Mouse (Mus musculus): ENCODE results near the gene Nup214. TPM values are rescaled to one million over a fixed set of nuclear protein-coding genes. Genes with fewer than 3 reads are reported as not detected.

The Nup214 gene
- polyA plus RNA-seq, 1 experiment from 2014 or later, result 71.9 TPM

DNA sequence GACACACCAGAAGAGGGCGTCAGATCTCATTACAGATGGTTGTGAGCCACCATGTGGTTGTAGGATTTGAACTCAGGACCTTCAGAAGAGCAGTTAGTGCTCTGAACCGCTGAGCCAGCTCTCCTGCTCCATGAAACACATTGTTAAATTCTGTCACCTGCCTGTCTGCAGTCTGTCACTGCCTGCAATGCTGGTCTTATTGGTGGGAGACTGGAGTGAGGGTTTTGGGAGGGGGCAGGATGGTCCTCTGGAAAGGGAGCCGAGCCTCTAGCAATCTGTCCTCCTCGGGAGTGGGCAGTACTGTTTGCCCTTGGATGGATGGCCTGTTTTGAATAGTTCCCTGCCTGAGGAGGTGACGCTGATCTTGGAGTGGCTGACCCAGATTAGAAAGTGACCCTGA lies 69.6 kb downstream of the Nup214 start:
- H3K27me3 ChIP-seq, result no peaks in the 10 kb centered on the region
- no peak overlapping the region for H3K4me3 ChIP-seq (replicated peaks)
- no peak overlapping the region for H3K9ac ChIP-seq
- no peak for DNase-seq
- H3K36me3 ChIP-seq, result peaks cover 95% of the 10 kb centered on the region
- 64% methylated on average over 5 of the region's 5 CpGs for WGBS (ENCODE audit: insufficient replicate concordance)
- no peak overlapping the region for H3K4me2 ChIP-seq
- H3K27ac ChIP-seq, result no peak overlapping the region
- no peaks in the 10 kb centered on the region for H3K9me3 ChIP-seq (replicated peaks)
- ATAC-seq (ENCODE audit: low read depth), result no peak
- no peaks in the 10 kb centered on the region for H3K4me1 ChIP-seq (replicated peaks)

DNA sequence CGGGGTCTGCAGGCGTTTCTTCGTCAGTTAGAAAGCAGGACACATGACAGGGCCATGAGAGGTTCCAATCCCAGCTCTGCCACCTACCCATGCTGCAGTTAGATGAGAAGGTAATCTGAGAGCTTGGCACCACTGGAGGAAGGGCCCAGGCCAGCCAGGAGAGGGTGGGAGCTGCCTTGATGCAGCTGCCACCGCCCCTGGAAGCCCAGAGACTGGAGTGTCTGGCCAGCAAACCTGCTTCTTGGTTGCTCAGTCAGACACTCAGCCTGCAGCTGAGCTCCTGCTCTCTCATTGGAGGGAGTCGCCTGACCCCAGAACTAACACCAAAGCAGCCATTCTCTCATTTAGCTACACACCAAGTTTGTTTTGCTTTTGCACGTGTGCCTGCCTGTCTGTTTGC lies 71.1 kb downstream of the Nup214 start:
- H3K36me3 ChIP-seq, result peaks cover 94% of the 10 kb centered on the region
- no peak overlapping the region for H3K27ac ChIP-seq
- 81% methylated on average over 6 of the region's 6 CpGs for WGBS (ENCODE audit: insufficient replicate concordance)
- H3K9me3 ChIP-seq (replicated peaks), result no peaks in the 10 kb centered on the region
- no peaks in the 10 kb centered on the region for H3K4me1 ChIP-seq (replicated peaks)
- H3K27me3 ChIP-seq, result no peaks in the 10 kb centered on the region
- H3K4me2 ChIP-seq, result no peak overlapping the region
- no peak overlapping the region for H3K4me3 ChIP-seq (replicated peaks)
- no peak for DNase-seq
- ATAC-seq (ENCODE audit: low read depth), result no peak
- H3K9ac ChIP-seq, result no peak overlapping the region

DNA sequence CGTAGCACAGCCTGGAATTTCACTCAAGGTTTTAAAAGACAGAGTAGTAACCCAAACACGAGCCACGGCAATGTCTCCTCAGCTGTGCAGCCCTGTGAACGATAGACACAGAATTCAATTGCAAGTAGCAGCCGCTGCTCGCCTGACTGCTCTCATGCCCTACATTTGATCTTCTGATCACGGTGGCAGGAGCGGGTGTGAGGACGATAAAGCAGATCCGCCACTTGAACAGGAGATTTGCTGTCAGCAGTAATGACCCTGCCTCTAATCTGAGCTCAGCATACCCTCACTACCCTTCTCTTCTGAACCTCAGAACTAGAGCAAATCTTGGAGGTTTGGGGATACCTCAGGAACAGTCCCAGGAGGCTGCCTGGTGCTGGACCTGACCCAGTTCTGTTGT lies 71.8 kb downstream of the Nup214 start:
- ATAC-seq (ENCODE audit: low read depth) (no peak), DNase-seq (no peak)
- Histone ChIP-seq H3K27ac (no peak overlapping the region), H3K9ac (no peak overlapping the region), H3K4me2 (no peak overlapping the region), H3K9me3 (replicated peaks) (no peaks in the 10 kb centered on the region), H3K36me3 (peaks cover 94% of the 10 kb centered on the region), H3K27me3 (no peaks in the 10 kb centered on the region), H3K4me1 (replicated peaks) (no peaks in the 10 kb centered on the region), H3K4me3 (replicated peaks) (no peak overlapping the region)
- WGBS (ENCODE audit: insufficient replicate concordance), result 83% methylated on average over 10 of the region's 10 CpGs

DNA sequence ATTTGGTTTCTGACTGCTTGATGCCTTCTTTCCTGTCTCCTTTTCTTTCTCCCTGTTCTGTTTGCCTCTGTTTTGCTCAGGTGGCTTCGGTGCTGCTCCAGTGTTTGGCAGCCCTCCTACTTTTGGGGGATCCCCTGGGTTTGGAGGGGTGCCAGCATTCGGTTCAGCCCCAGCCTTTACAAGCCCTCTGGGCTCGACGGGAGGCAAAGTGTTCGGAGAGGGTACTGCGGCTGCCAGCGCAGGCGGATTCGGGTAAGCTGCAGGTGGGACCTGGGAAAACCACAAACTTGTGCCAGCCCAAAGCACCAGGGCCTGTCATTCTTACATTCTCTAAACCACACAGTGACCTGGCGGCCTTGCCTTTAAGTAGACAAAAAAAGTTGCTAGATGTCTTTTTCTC lies 73.1 kb downstream of the Nup214 start:
- ATAC-seq (ENCODE audit: low read depth) (no peak), DNase-seq (no peak)
- WGBS (ENCODE audit: insufficient replicate concordance), result 92% methylated on average over 10 of the region's 10 CpGs
- no peak overlapping the region for H3K9ac ChIP-seq
- H3K4me2 ChIP-seq, result no peak overlapping the region
- no peak overlapping the region for H3K4me3 ChIP-seq (replicated peaks)
- H3K27ac ChIP-seq, result no peak overlapping the region
- H3K36me3 ChIP-seq, result peaks cover 95% of the 10 kb centered on the region
- H3K27me3 ChIP-seq, result no peaks in the 10 kb centered on the region
- no peaks in the 10 kb centered on the region for H3K4me1 ChIP-seq (replicated peaks)
- H3K9me3 ChIP-seq (replicated peaks), result no peaks in the 10 kb centered on the region

DNA sequence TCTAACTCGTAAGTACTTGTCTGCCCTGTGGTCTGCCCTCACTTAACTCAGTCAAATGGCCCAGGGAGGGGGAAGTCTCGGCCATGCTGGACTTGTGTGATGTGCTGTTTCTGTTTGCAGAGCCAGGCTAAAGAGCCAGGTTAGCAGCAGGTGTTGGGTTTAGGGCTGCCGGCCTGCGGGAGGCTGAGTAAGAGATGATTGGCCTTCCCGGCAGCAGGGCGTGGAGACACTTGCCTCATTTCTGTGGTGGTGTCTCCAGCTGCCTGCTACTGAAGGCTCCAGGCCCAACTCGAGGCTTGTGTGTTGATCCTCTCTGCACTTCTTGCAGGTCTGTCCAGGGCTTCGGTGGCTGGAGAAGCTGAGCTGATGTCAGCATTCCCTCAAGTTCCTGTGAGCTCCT lies 77.6 kb downstream of the Nup214 start:
- Histone ChIP-seq H3K4me2 (no peak overlapping the region), H3K27ac (no peak overlapping the region), H3K9me3 (replicated peaks) (no peaks in the 10 kb centered on the region), H3K4me1 (replicated peaks) (peaks cover 16% of the 10 kb centered on the region), H3K4me3 (replicated peaks) (no peak overlapping the region), H3K27me3 (no peaks in the 10 kb centered on the region), H3K9ac (no peak overlapping the region), H3K36me3 (peaks cover 65% of the 10 kb centered on the region)
- DNase-seq (no peak), ATAC-seq (ENCODE audit: low read depth) (no peak)
- WGBS (ENCODE audit: insufficient replicate concordance), result 84% methylated on average over 8 of the region's 8 CpGs

DNA sequence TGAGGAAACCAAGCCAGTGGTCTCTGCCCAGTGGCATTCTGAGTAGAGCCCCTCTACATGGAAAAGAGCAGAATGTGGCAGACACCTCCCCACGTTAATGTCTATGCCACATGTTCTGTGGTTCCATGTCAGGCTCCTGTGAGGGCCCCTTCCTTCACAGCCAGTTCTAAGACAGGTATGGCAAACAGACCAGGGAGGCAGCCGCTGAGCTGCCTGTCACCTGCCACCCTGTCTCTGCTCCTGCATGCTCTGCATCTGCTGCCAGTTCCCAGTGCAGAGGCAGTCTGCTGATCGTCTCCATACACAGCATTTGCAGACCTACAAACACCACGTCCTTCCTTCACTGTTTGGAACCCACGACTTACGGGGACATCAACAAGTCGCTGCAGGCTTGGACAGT lies 78.2 kb downstream of the Nup214 start:
- peaks cover 22% of the 10 kb centered on the region for H3K4me1 ChIP-seq (replicated peaks)
- no peaks in the 10 kb centered on the region for H3K27me3 ChIP-seq
- ATAC-seq (ENCODE audit: low read depth), result no peak
- H3K9me3 ChIP-seq (replicated peaks), result no peaks in the 10 kb centered on the region
- no peak overlapping the region for H3K4me2 ChIP-seq
- H3K27ac ChIP-seq, result no peak overlapping the region
- no peak overlapping the region for H3K4me3 ChIP-seq (replicated peaks)
- WGBS (ENCODE audit: insufficient replicate concordance), result 84% methylated on average over 7 of the region's 7 CpGs
- H3K36me3 ChIP-seq, result peaks cover 59% of the 10 kb centered on the region
- DNase-seq, result no peak
- no peak overlapping the region for H3K9ac ChIP-seq

DNA sequence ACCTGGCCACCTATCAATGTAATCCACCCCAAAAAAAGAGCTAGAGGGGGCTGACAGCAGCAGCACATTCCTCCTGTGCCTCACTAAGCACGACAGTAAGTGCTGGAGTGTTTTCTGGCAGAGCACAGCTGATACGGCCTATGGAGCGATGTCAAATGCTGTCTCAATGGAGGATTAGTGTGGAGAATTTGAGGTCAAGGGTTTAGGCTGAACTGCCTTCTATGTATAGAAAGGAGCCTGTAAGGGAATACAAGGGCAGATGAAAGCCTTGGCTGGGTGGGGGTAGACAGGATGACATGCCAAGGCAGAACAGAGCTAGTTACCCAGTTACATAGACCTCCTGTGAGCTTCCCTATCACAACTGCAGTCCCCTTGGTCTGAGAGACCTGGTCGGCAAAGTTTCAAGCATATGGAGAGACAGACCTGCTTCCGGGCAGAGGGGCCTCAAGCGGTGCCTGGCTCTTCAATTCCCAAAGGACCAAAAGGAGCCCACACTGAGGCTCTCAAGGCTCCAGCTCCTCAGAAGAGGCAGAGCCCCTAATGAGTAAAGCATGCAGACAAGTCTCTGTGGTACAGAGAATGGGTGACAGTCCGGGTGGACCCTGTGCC lies 81.2 kb downstream of the Nup214 start:
- H3K4me1 ChIP-seq (replicated peaks), result peaks cover 50% of the 10 kb centered on the region
- 79% methylated on average over 7 of the region's 7 CpGs for WGBS (ENCODE audit: insufficient replicate concordance)

DNA sequence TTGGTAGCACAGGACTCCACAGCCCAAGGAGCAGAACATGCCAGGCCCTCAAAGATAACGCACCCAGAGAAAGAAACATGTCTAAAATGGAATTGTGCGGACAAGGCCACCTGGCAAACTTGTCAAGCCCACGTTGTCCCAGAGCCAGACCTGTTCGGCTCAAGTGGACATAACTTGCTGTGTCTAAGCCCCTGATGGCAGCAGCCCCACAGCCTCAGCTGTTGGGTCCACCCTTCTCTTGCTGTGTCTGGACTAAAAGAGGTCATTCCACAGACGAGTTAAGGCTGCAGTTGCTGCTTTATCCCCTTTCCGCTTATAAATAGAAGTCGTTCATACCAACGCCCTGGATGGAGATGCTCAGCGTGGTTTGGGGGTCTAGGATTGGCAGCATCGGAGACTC lies 82.3 kb downstream of the Nup214 start:
- Histone ChIP-seq H3K27me3 (no peaks in the 10 kb centered on the region), H3K4me1 (replicated peaks) (peaks cover 61% of the 10 kb centered on the region), H3K4me2 (no peak overlapping the region), H3K27ac (0 out of 2 replicates have a peak overlapping the region, but pooled peaks have one; percentile 63), H3K4me3 (replicated peaks) (no peak overlapping the region), H3K9ac (no peak overlapping the region), H3K36me3 (peaks cover 19% of the 10 kb centered on the region), H3K9me3 (replicated peaks) (no peaks in the 10 kb centered on the region)
- DNase-seq (no peak), ATAC-seq (ENCODE audit: low read depth) (no peak)
- WGBS (ENCODE audit: insufficient replicate concordance), result 84% methylated on average over 10 of the region's 10 CpGs

More for the DNA sequence above, 81.2 kb downstream of the Nup214 start:
- Histone ChIP-seq H3K27me3 (no peaks in the 10 kb centered on the region), H3K4me3 (replicated peaks) (no peak overlapping the region), H3K4me2 (no peak overlapping the region), H3K36me3 (peaks cover 30% of the 10 kb centered on the region), H3K9ac (no peak overlapping the region), H3K9me3 (replicated peaks) (no peaks in the 10 kb centered on the region), H3K27ac (0 out of 2 replicates have a peak overlapping the region, but pooled peaks have one; percentile 36)
- ATAC-seq (ENCODE audit: low read depth), result no peak
- no peak for DNase-seq

DNA sequence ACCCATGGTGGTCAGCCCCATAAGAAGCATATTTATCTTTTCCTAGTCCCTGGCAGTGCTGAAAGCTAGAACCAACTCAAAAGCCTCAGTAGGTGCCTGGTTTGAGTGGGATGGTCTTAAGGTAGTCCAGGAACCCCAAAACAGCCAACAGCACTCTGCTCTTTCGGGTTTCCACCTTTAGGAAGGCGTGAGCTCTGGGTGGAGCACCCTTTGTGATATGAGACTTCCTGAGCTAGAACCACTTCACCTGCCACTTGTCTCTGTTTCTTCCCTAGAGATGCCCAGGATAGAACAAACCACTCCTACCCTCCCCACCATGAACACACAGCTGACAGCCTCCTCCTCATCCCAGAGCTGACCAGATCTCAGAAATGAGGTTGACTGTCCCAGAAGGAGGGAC lies 83.1 kb downstream of the Nup214 start:
- no peak for DNase-seq
- no peak overlapping the region for H3K4me3 ChIP-seq (replicated peaks)
- no peaks in the 10 kb centered on the region for H3K27me3 ChIP-seq
- no peak overlapping the region; the same call in 1 of the 2 replicates for H3K9ac ChIP-seq
- no peaks in the 10 kb centered on the region for H3K9me3 ChIP-seq (replicated peaks)
- no peak overlapping the region for H3K4me2 ChIP-seq
- H3K36me3 ChIP-seq, result peaks cover 11% of the 10 kb centered on the region
- WGBS (ENCODE audit: insufficient replicate concordance), result 20% methylated on average over 2 of the region's 2 CpGs
- ATAC-seq (ENCODE audit: low read depth), result no peak
- peaks cover 69% of the 10 kb centered on the region for H3K4me1 ChIP-seq (replicated peaks)
- peak overlapping the region; percentile 63; the same call in 1 of the 2 replicates for H3K27ac ChIP-seq

DNA sequence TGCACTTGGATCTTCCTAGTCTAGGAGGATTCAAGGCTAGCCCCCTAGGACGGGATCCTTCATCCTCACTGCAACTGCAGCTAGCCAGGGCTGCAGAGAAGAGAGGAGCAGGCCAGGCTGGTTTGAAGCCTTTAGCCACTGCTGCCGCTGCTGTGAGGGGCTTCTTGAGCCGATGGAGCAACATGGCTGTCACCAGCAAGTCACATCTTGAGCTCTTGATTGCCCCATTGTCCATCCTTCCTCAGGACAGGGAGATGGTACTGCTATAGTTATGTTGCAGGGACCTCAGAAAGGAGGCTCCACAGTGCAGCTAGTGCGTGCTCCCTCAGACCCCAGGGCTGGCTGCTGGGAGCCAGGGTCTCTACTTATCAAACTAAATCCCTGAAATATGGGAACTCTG lies 83.6 kb downstream of the Nup214 start:
- Histone ChIP-seq H3K4me2 (no peak overlapping the region), H3K27me3 (no peaks in the 10 kb centered on the region), H3K4me3 (replicated peaks) (no peak overlapping the region), H3K9me3 (replicated peaks) (no peaks in the 10 kb centered on the region), H3K4me1 (replicated peaks) (peaks cover 74% of the 10 kb centered on the region), H3K27ac (peak overlapping the region; percentile 63; the same call in 1 of the 2 replicates), H3K36me3 (peaks cover 7% of the 10 kb centered on the region; the same call in 1 of the 2 replicates), H3K9ac (peak overlapping the region; percentile 26; the same call in 1 of the 2 replicates)
- no peak for DNase-seq
- ATAC-seq (ENCODE audit: low read depth), result no peak
- 68% methylated on average over 4 of the region's 4 CpGs for WGBS (ENCODE audit: insufficient replicate concordance)

DNA sequence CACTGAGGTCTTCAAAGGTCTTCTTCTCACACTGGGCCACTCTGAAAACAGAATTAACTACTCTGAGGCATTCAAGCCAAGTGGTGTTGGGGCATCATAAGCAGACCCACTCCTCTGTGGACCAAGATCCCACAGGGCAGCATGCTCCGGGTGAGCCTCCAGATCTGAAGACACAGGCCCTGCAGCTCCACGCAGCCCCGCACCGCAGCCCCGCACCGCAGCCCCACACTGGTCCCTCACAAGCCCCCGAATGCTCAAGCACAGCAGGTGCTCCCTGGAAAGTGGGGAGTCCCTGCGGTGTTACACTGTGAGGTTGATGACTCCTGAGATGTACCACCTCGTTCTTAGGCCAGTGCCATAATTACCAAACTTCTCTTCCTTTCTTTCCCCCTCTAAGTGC lies 84.0 kb downstream of the Nup214 start:
- H3K4me2 ChIP-seq, result no peak overlapping the region
- H3K36me3 ChIP-seq, result peaks cover 7% of the 10 kb centered on the region; the same call in 1 of the 2 replicates
- 86% methylated on average over 9 of the region's 9 CpGs for WGBS (ENCODE audit: insufficient replicate concordance)
- H3K9ac ChIP-seq, result no peak overlapping the region
- H3K27me3 ChIP-seq, result no peaks in the 10 kb centered on the region
- no peak for DNase-seq
- no peaks in the 10 kb centered on the region for H3K9me3 ChIP-seq (replicated peaks)
- peaks cover 78% of the 10 kb centered on the region for H3K4me1 ChIP-seq (replicated peaks)
- ATAC-seq (ENCODE audit: low read depth), result no peak
- H3K27ac ChIP-seq, result no peak overlapping the region
- H3K4me3 ChIP-seq (replicated peaks), result no peak overlapping the region

DNA sequence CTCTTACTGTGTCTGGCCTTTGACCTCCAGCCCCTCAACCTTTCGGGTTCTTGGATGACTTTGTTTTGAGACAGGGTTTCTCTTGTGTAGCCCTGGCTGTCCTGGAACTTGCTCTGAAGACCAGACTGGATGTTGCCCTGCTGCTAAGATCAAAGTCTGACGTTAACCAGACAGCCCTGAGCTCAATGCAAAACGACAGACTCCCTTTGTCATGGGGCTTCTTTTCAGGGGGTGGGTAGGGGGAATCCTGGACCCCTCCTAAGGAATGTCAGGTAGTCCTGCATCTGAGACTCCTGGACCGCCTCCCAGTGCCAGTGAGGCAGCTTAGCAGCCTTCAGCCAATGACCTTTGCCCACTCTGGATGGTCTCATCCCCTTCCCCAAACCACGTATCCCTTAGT lies 84.5 kb downstream of the Nup214 start:
- Histone ChIP-seq H3K4me2 (no peak overlapping the region), H3K9ac (no peak overlapping the region), H3K27me3 (no peaks in the 10 kb centered on the region), H3K4me1 (replicated peaks) (peaks cover 83% of the 10 kb centered on the region), H3K27ac (0 out of 2 replicates have a peak overlapping the region, but pooled peaks have one; percentile 87), H3K9me3 (replicated peaks) (no peaks in the 10 kb centered on the region), H3K36me3 (peaks cover 2% of the 10 kb centered on the region; the same call in 1 of the 2 replicates), H3K4me3 (replicated peaks) (no peak overlapping the region)
- ATAC-seq (ENCODE audit: low read depth) (no peak), DNase-seq (no peak)
- WGBS (ENCODE audit: insufficient replicate concordance), result 53% methylated on average over 5 of the region's 5 CpGs

Data from liver, embryonic 13.5 days (tissue).